Mouse (Mus musculus) thymus, postnatal 25 days (tissue): ENCODE data around the gene Gm906.
"Not testable (repeated sequence)": the region's sequence is repeated elsewhere in the genome, so short reads cannot be mapped to it uniquely, and the experiment has no call there.

Source experiments
- DNase-seq: peaks from one replicate; pipeline ENCODE4 v3.0.0; 2022

Gene Gm906

DNA sequence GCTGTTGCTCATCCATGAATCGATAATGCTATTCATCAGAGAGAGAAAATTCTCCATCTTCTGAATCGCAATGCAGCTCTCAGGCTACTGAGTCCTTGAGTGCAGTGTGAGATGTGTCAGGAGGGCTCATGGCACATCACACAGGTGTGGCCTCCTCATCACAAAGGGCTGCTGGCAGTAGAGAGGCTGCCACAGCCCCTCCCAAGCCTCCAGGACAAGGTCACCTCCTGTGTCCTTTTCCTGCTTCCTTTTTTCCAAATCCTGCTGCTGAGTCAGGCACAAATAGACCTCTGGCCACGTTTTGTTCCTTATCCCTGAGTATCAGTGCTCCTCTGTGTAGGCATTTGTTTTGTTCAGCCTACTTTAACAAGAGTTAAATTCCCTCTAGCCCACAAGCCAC lies at the start of gene Gm906:
Gene Gm906, minus strand, starts transcription at position 101 of the 400 bp plus-strand sequence.
- DNase-seq, result not testable (repeated sequence)

DNA sequence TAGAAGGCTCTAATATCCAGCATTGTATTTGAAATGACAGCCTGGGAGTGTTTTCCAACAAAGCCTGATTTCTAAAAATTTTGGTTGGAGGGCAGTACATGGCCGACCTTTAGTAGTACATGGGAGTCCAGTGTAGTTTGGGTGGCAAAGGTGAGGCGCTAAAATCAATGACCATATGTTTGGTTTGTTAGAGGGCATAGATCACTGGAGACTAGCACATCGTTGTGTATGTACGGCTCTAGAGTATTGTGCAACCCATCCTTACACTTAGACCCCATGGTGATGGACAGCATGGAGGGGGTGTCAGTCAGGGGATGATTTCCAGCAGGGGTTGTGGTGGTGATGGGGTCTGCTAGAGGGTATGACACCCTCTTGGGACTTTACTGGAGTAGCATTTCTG lies 33.2 kb upstream of the Gm906 start:
- not testable (repeated sequence) for DNase-seq

DNA sequence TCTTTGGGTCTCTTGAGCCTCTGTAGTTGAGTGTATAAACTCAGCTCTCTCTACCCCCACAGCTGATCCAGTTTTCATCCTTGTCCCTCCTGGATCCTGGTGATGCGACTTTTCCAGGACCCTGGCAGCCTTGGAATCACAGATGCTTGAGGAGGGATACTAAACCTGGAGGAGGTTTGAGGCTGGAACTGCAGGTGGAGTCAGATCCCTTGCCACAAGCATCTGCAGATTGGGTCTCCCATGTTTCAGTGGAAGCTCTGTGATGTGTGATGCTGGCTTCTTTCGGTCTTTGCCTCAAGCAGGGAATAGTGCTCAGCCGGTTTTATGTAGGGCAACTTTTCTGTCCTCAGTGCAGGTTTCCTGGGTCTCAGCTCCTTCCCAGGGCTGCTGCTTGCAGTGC lies 13.6 kb downstream of the Gm906 start:
- no peak for DNase-seq

DNA sequence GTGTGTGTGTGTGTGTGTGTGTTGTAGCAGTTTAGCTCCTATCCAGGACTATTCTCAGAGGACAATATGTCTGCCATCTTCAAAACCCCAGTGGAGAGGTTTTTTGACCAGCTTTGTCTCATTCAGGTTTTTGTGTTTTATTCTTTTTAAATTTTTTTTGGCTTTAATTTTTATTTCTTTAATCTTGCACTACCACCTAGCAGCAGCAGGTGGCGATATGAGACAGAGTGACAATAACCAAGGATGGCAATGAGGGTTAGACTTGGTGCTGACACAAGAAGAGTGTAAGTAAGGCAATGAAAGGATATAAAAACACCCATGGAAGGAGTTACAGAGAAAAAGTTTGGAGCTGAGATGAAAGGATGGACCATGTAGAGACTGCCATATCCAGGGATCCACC lies 38.3 kb downstream of the Gm906 start:
- not testable (repeated sequence) for DNase-seq

DNA sequence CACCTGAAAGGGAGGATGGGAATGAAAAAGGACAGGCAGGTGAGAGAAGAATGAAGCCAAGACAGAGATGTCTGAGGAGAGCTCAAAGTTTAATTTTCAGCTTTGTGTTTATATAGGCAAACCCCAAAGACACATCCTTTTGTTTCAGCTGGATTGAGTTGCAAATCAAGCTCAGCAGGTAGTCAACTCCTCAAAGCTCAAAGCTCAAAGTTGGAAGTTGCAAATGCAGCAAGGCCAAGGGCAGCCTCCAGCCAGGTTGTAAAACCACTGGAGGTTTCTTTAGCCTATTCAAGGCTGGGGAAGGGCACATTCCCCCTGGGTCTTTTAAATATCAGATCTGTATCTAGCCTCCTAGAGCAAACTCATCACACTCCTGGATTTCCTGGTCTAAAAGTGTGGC lies 39.9 kb downstream of the Gm906 start:
- not testable (repeated sequence) for DNase-seq

DNA sequence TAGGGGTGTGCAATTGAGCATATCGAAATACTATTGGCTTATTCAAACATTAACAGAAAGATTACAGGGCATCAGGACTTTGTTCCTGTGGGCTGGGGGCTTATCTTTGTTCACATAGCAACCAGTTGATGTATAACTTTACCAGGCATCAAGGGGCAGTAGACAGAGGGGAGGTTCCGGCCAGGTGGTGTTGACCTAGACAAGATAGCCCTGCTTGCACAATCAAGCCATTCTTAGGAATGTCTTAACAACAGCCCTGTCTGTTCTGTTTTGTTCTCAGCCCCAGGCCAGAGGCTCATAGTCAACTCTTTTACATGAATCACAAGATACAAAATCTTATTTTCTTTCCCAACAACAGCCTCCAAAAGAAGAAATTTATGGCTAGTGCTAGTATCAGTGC lies 40.5 kb downstream of the Gm906 start:
- not testable (repeated sequence) for DNase-seq

DNA sequence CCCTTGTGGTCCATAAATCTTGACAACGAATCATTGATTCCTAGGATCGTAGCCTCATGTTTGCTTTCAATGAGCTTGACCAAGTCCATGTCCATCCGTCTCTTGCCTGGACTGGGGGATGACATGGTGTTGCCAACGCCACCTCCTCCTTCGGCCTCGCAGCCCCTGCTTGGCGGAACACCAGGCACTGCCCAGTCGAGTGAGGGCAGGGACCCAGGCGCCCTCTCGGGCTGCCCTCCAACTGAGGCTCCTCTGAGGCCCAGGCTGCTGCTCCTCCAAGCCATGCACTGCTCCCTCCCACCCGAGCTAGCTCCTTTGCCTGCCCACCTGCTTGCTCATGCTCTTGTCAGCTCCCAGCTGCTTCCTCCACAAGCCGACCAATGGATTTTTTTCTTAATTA lies 42.1 kb downstream of the Gm906 start:
- DNase-seq, result no peak

DNA sequence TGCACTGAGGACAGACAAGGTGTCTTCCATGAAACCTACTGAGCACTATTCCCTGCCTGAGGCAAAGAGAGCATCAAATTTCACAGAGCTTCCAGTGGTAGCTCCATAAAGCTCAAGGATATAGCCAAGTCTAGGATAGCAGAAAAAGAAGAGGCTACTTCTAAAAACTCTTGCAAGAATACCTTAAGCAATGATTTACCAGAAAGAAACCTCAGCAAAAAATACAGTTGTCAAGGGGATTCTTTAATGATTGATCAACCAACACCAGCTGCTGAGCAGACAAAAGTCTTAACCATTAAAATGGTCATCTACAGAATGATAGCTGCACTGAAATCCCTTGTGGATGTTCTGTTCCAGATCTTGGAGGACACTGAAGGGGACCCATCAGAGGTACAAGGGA lies 53.3 kb downstream of the Gm906 start:
- DNase-seq, result not testable (repeated sequence)
